Mouse (Mus musculus) right cerebral cortex, postnatal 4 days (tissue): Measurements from ENCODE around the gene Bcap29.
"Not testable (repeated sequence)": the region's sequence is repeated elsewhere in the genome, so short reads cannot be mapped to it uniquely, and the experiment has no call there.

ENCODE experiments used
- DNase-seq: peaks from one replicate; pipeline ENCODE4 v3.0.0-alpha.2; 2022

Gene Bcap29

GRCm38 (mm10) chr12:31634343-31635239 lies at the start of gene Bcap29:
Gene Bcap29, minus strand, starts transcription at chr12:31634658.
- DNase-seq = peak; percentile 67

GRCm38 (mm10) chr12:31667187-31667586 lies 32.7 kb upstream of the Bcap29 start:
- no peak for DNase-seq

- DNase-seq = no peak
Measured at GRCm38 (mm10) chr12:31665999-31666398, 31.5 kb upstream of the Bcap29 start.

- DNase-seq = no peak
Measured at GRCm38 (mm10) chr12:31656841-31657240, 22.4 kb upstream of the Bcap29 start.

GRCm38 (mm10) chr12:31654965-31655477 lies 20.6 kb upstream of the Bcap29 start:
- no peak for DNase-seq

- DNase-seq = peak; percentile 97
Measured at GRCm38 (mm10) chr12:31654197-31654964, 19.9 kb upstream of the Bcap29 start, which contains the start of the genes Dus4l and Cog5. Gene Dus4l, minus strand, starts transcription at chr12:31654826. Gene Cog5, plus strand, starts transcription at chr12:31654869.

GRCm38 (mm10) chr12:31653611-31654010 lies 19.2 kb upstream of the Bcap29 start:
- no peak for DNase-seq

- DNase-seq = no peak
Measured at GRCm38 (mm10) chr12:31635240-31635607, 766 bp upstream of the Bcap29 start.

- no peak for DNase-seq
Measured at GRCm38 (mm10) chr12:31633970-31634342, 502 bp downstream of the Bcap29 start.

- not testable (repeated sequence) for DNase-seq
Measured at GRCm38 (mm10) chr12:31628396-31628795, 6.1 kb downstream of the Bcap29 start.

GRCm38 (mm10) chr12:31625016-31625415 lies 9.4 kb downstream of the Bcap29 start:
- no peak for DNase-seq

- DNase-seq = no peak
Measured at GRCm38 (mm10) chr12:31620106-31620505, 14.4 kb downstream of the Bcap29 start.

GRCm38 (mm10) chr12:31613353-31613752 lies 21.1 kb downstream of the Bcap29 start:
- no peak for DNase-seq

GRCm38 (mm10) chr12:31608138-31608537 lies 26.3 kb downstream of the Bcap29 start:
- no peak for DNase-seq

GRCm38 (mm10) chr12:31604894-31605293 lies 29.6 kb downstream of the Bcap29 start:
- DNase-seq = no peak

GRCm38 (mm10) chr12:31603586-31603985 lies 30.9 kb downstream of the Bcap29 start:
- DNase-seq = no peak

GRCm38 (mm10) chr12:31594296-31594695 lies 40.2 kb downstream of the Bcap29 start:
- no peak for DNase-seq

- no peak for DNase-seq
Measured at GRCm38 (mm10) chr12:31592011-31592410, 42.4 kb downstream of the Bcap29 start.

- DNase-seq = no peak
Measured at GRCm38 (mm10) chr12:31583726-31584125, 50.7 kb downstream of the Bcap29 start.

- DNase-seq = no peak
Measured at GRCm38 (mm10) chr12:31582081-31582480, 52.4 kb downstream of the Bcap29 start.

- no peak for DNase-seq
Measured at GRCm38 (mm10) chr12:31581319-31581810, 53.1 kb downstream of the Bcap29 start.

GRCm38 (mm10) chr12:31580634-31581318 lies 53.7 kb downstream of the Bcap29 start:
- DNase-seq = no peak
